Mouse (Mus musculus): Measurements from ENCODE around the gene Inpp5a.

DNA sequence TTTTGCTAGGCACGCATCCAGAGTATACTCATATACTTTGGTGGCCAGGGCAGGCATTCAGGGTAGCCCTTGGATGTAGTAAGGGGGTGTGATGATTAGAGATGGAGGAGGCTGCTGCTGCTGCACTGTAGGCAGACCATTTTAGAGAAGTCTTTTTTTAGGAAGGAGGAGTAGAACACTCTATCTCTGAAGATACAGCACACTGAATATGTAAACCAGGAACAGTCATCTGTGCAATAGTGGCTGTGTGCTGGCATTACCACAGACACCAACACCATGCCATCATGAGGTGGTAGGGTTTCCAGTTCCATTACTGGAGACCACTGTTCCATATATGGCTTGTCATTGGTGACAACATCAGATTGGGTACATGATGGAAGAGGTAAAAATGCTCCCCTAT lies 83.1 kb downstream of the Inpp5a start:
- TF ChIP-seq CTCF (IDR thresholded peaks at IDR 0.05; ENCODE audit: borderline replicate concordance, extremely low read depth, insufficient read depth, insufficient read length) (no peak), POLR2A (IDR thresholded peaks at IDR 0.05; ENCODE audit: borderline replicate concordance, extremely low read depth, insufficient read depth, insufficient read length, poor library complexity, severe bottlenecking) (no peak)

Measured in brain, embryonic 14.5 days (tissue).